Mouse (Mus musculus) embryonic facial prominence, embryonic 12.5 days (tissue): ENCODE data around the gene Elmod1. TPM values are rescaled to one million over a fixed set of nuclear protein-coding genes. Genes with fewer than 3 reads are reported as not detected.

Experiments
- ATAC-seq: fragments of 200-750 bp; cut with Nextera tagmentation; 2 replicates; pipeline ENCODE4 v1.8.0; 2017; ENCODE audit not compliant: insufficient number of reproducible peaks, insufficient read depth, low FRiP score, low TSS enrichment
- H3K27ac ChIP-seq: fragments of 300-500 bp; sonication (generic); 2 replicates; pipeline ENCODE4 v1.5.1; 2016; ENCODE audit warnings: mild to moderate bottlenecking
- H3K27me3 ChIP-seq: fragments of 300-500 bp; sonication (generic); 2 replicates; pipeline ENCODE4 v1.6.1; 2016; ENCODE audit warnings: mild to moderate bottlenecking, moderate library complexity
- H3K36me3 ChIP-seq: fragments of 300-500 bp; sonication (generic); 2 replicates; pipeline ENCODE4 v1.6.1; 2016; ENCODE audit warnings: mild to moderate bottlenecking
- H3K4me1 ChIP-seq: fragments of 300-500 bp; sonication (generic); 2 replicates; pipeline ENCODE4 v1.6.1; 2016
- H3K4me2 ChIP-seq: fragments of 300-500 bp; sonication (generic); replicated peaks from 2 replicates; pipeline ENCODE4 v1.6.1; 2016; ENCODE audit warnings: mild to moderate bottlenecking, moderate library complexity
- H3K4me3 ChIP-seq: fragments of 300-500 bp; sonication (generic); 2 replicates; pipeline ENCODE4 v1.5.1; 2016; ENCODE audit warnings: mild to moderate bottlenecking
- H3K9ac ChIP-seq: fragments of 300-500 bp; sonication (generic); 2 replicates; pipeline ENCODE4 v1.6.1; 2016; ENCODE audit warnings: mild to moderate bottlenecking, moderate library complexity
- H3K9me3 ChIP-seq: fragments of 300-500 bp; sonication (generic); 2 replicates; pipeline ENCODE4 v1.6.1; 2016; ENCODE audit warnings: mild to moderate bottlenecking, moderate library complexity
- WGBS: fragments of 180-500 bp; shearing (Covaris S2); methylation state at CpG from one replicate; pipeline ENCODE4 v1.1.7; 2016; 5-methylcytosine and 5-hydroxymethylcytosine counted together
- polyA plus RNA-seq: library from polyadenylated mRNA; unstranded; fragments of >200 nt; fragmentation: Nextera tagmentation; extraction: Ambion mirVana; gene quantifications from 2 replicates; pipeline ENCODE4 v1.2.1, GENCODE M21; 2016

Elmod1 gene
- polyA plus RNA-seq, 1 experiment from 2014 or later: 0.59 TPM

- H3K27me3 ChIP-seq: no peaks in the 10 kb centered on the region
- no peak overlapping the region for H3K27ac ChIP-seq
- H3K4me3 ChIP-seq: no peak overlapping the region
- no peak overlapping the region for H3K4me2 ChIP-seq
- no peaks in the 10 kb centered on the region for H3K9me3 ChIP-seq
- H3K4me1 ChIP-seq: no peaks in the 10 kb centered on the region
- 85% methylated on average over 11 of the region's 11 CpGs for WGBS
- ATAC-seq: no peak
- H3K9ac ChIP-seq: no peak overlapping the region
- H3K36me3 ChIP-seq: no peaks in the 10 kb centered on the region
Observed at GRCm38 (mm10) chr9:53957021-53957420, 18.1 kb downstream of the Elmod1 start.

GRCm38 (mm10) chr9:53954853-53955252, 20.2 kb downstream of the Elmod1 start:
- no peaks in the 10 kb centered on the region for H3K27me3 ChIP-seq
- H3K4me2 ChIP-seq: no peak overlapping the region
- H3K27ac ChIP-seq: no peak overlapping the region
- H3K36me3 ChIP-seq: no peaks in the 10 kb centered on the region
- H3K9ac ChIP-seq: no peak overlapping the region
- H3K9me3 ChIP-seq: no peaks in the 10 kb centered on the region
- 18% methylated on average over 6 of the region's 6 CpGs for WGBS
- no peak for ATAC-seq
- no peaks in the 10 kb centered on the region for H3K4me1 ChIP-seq
- no peak overlapping the region for H3K4me3 ChIP-seq

- no peak for ATAC-seq
- 95% methylated on average over 2 of the region's 2 CpGs for WGBS
Observed at GRCm38 (mm10) chr9:53947463-53947862, 27.6 kb downstream of the Elmod1 start.

GRCm38 (mm10) chr9:53938555-53938954, 36.5 kb downstream of the Elmod1 start:
- 75% methylated on average over 3 of the region's 3 CpGs for WGBS
- ATAC-seq: no peak

More at GRCm38 (mm10) chr9:53947463-53947862, 27.6 kb downstream of the Elmod1 start:
- H3K4me2 ChIP-seq: no peak overlapping the region
- 0 out of 2 replicates have a peak, but pooled peaks cover 2% of the 10 kb centered on the region for H3K4me1 ChIP-seq
- H3K4me3 ChIP-seq: no peak overlapping the region
- no peak overlapping the region for H3K27ac ChIP-seq
- H3K9ac ChIP-seq: no peak overlapping the region
- H3K27me3 ChIP-seq: no peaks in the 10 kb centered on the region
- H3K36me3 ChIP-seq: no peaks in the 10 kb centered on the region
- no peaks in the 10 kb centered on the region for H3K9me3 ChIP-seq

GRCm38 (mm10) chr9:53934179-53934578, 40.9 kb downstream of the Elmod1 start:
- H3K4me1 ChIP-seq: 0 out of 2 replicates have a peak, but pooled peaks cover 11% of the 10 kb centered on the region
- no peak for ATAC-seq
- no peak overlapping the region for H3K9ac ChIP-seq
- no peaks in the 10 kb centered on the region for H3K27me3 ChIP-seq
- no peaks in the 10 kb centered on the region for H3K9me3 ChIP-seq
- no peaks in the 10 kb centered on the region for H3K36me3 ChIP-seq
- WGBS: 66% methylated on average over 13 of the region's 13 CpGs
- no peak overlapping the region for H3K27ac ChIP-seq
- H3K4me2 ChIP-seq: no peak overlapping the region
- no peak overlapping the region for H3K4me3 ChIP-seq

More at GRCm38 (mm10) chr9:53938555-53938954, 36.5 kb downstream of the Elmod1 start:
- H3K27me3 ChIP-seq: no peaks in the 10 kb centered on the region
- H3K36me3 ChIP-seq: no peaks in the 10 kb centered on the region
- H3K27ac ChIP-seq: no peak overlapping the region
- H3K9ac ChIP-seq: no peak overlapping the region
- no peaks in the 10 kb centered on the region for H3K9me3 ChIP-seq
- no peak overlapping the region for H3K4me2 ChIP-seq
- H3K4me1 ChIP-seq: 0 out of 2 replicates have a peak, but pooled peaks cover 5% of the 10 kb centered on the region
- H3K4me3 ChIP-seq: no peak overlapping the region

GRCm38 (mm10) chr9:53933375-53933774, 41.7 kb downstream of the Elmod1 start:
- Histone ChIP-seq H3K36me3 (no peaks in the 10 kb centered on the region), H3K9ac (no peak overlapping the region), H3K4me1 (0 out of 2 replicates have a peak, but pooled peaks cover 11% of the 10 kb centered on the region), H3K27me3 (no peaks in the 10 kb centered on the region), H3K4me2 (no peak overlapping the region), H3K27ac (no peak overlapping the region), H3K9me3 (no peaks in the 10 kb centered on the region), H3K4me3 (no peak overlapping the region)
- 86% methylated on average over 4 of the region's 4 CpGs for WGBS
- no peak for ATAC-seq

- Histone ChIP-seq H3K4me1 (0 out of 2 replicates have a peak, but pooled peaks cover 6% of the 10 kb centered on the region), H3K36me3 (no peaks in the 10 kb centered on the region), H3K9me3 (no peaks in the 10 kb centered on the region), H3K27me3 (no peaks in the 10 kb centered on the region), H3K9ac (no peak overlapping the region), H3K27ac (no peak overlapping the region), H3K4me2 (no peak overlapping the region), H3K4me3 (no peak overlapping the region)
- no peak for ATAC-seq
- 39% methylated on average over 7 of the region's 7 CpGs for WGBS
Observed at GRCm38 (mm10) chr9:53930906-53931305, 44.2 kb downstream of the Elmod1 start.

- Histone ChIP-seq H3K9ac (no peak overlapping the region), H3K36me3 (no peaks in the 10 kb centered on the region), H3K4me3 (no peak overlapping the region), H3K27ac (no peak overlapping the region), H3K4me2 (no peak overlapping the region), H3K9me3 (no peaks in the 10 kb centered on the region), H3K27me3 (no peaks in the 10 kb centered on the region), H3K4me1 (no peaks in the 10 kb centered on the region)
- 94% methylated on average over 1 of the region's 1 CpGs for WGBS
- no peak for ATAC-seq
Observed at GRCm38 (mm10) chr9:53921061-53921460, 54.0 kb downstream of the Elmod1 start.

GRCm38 (mm10) chr9:53915929-53916721, 59.0 kb downstream of the Elmod1 start:
- Histone ChIP-seq H3K4me2 (no peak overlapping the region), H3K36me3 (no peaks in the 10 kb centered on the region), H3K27me3 (no peaks in the 10 kb centered on the region), H3K9me3 (no peaks in the 10 kb centered on the region), H3K9ac (no peak overlapping the region), H3K4me1 (no peaks in the 10 kb centered on the region), H3K27ac (no peak overlapping the region), H3K4me3 (no peak overlapping the region)
- 70% methylated on average over 10 of the region's 10 CpGs for WGBS
- no peak for ATAC-seq

GRCm38 (mm10) chr9:53910823-53911222, 64.3 kb downstream of the Elmod1 start:
- no peaks in the 10 kb centered on the region for H3K36me3 ChIP-seq
- H3K4me3 ChIP-seq: no peak overlapping the region
- H3K9me3 ChIP-seq: no peaks in the 10 kb centered on the region
- H3K4me2 ChIP-seq: no peak overlapping the region
- no peaks in the 10 kb centered on the region for H3K27me3 ChIP-seq
- 78% methylated on average over 2 of the region's 2 CpGs for WGBS
- no peak overlapping the region for H3K9ac ChIP-seq
- H3K27ac ChIP-seq: no peak overlapping the region
- ATAC-seq: no peak
- H3K4me1 ChIP-seq: no peaks in the 10 kb centered on the region

GRCm38 (mm10) chr9:53910331-53910730, 64.8 kb downstream of the Elmod1 start:
- ATAC-seq: no peak
- no peaks in the 10 kb centered on the region for H3K27me3 ChIP-seq
- H3K36me3 ChIP-seq: no peaks in the 10 kb centered on the region
- H3K9me3 ChIP-seq: no peaks in the 10 kb centered on the region
- H3K9ac ChIP-seq: no peak overlapping the region
- no peak overlapping the region for H3K27ac ChIP-seq
- no peaks in the 10 kb centered on the region for H3K4me1 ChIP-seq
- H3K4me3 ChIP-seq: no peak overlapping the region
- no peak overlapping the region for H3K4me2 ChIP-seq
- WGBS: 92% methylated on average over 5 of the region's 5 CpGs

GRCm38 (mm10) chr9:53906798-53907197, 68.3 kb downstream of the Elmod1 start:
- Histone ChIP-seq H3K4me3 (no peak overlapping the region), H3K4me1 (no peaks in the 10 kb centered on the region), H3K4me2 (no peak overlapping the region), H3K36me3 (no peaks in the 10 kb centered on the region), H3K27me3 (no peaks in the 10 kb centered on the region), H3K9ac (no peak overlapping the region), H3K9me3 (no peaks in the 10 kb centered on the region), H3K27ac (no peak overlapping the region)
- ATAC-seq: no peak
- 85% methylated on average over 10 of the region's 10 CpGs for WGBS
